Mouse (Mus musculus) ZHBTc4 (cell line): ENCODE measurements at regions not wholly inside any gene's neighbourhood (a gene's known extent, or its start where the extent isn't known, plus 50 kb on each side); places are given as distances from the start of the nearest gene placed in this dataset.

ENCODE experiments used
- DNase-seq: peaks from one replicate; pipeline ENCODE4 v3.0.0-alpha.2; 2011; ENCODE audit warnings: low read depth, low spot score

- no peak for DNase-seq
These were observed 519.6 kb upstream of the Sall1 start for GRCm38 (mm10) chr8:89563544-89563943.

GRCm38 (mm10) chr8:89562597-89562996 lies 518.6 kb upstream of the Sall1 start:
- DNase-seq, result no peak

GRCm38 (mm10) chr8:89541231-89541630 lies 497.3 kb upstream of the Sall1 start:
- no peak for DNase-seq

GRCm38 (mm10) chr8:89534605-89535004 lies 490.6 kb upstream of the Sall1 start:
- DNase-seq, result no peak

GRCm38 (mm10) chr8:89525041-89525440 lies 481.1 kb upstream of the Sall1 start:
- DNase-seq, result no peak

- no peak for DNase-seq
These were observed 479.4 kb upstream of the Sall1 start for GRCm38 (mm10) chr8:89523336-89523735.

- DNase-seq, result no peak
These were observed 472.6 kb upstream of the Sall1 start for GRCm38 (mm10) chr8:89516602-89517001.

GRCm38 (mm10) chr8:89514270-89514669 lies 470.3 kb upstream of the Sall1 start:
- DNase-seq, result no peak

GRCm38 (mm10) chr8:89507639-89508038 lies 463.7 kb upstream of the Sall1 start:
- no peak for DNase-seq

GRCm38 (mm10) chr8:89503545-89504234 lies 459.7 kb upstream of the Sall1 start:
- no peak for DNase-seq

GRCm38 (mm10) chr8:89503030-89503429 lies 459.1 kb upstream of the Sall1 start:
- DNase-seq, result no peak

- DNase-seq, result no peak
These were observed 457.8 kb upstream of the Sall1 start for GRCm38 (mm10) chr8:89501756-89502155.

- DNase-seq, result no peak
These were observed 455.9 kb upstream of the Sall1 start for GRCm38 (mm10) chr8:89499831-89500230.

GRCm38 (mm10) chr8:89498088-89498695 lies 454.2 kb upstream of the Sall1 start:
- no peak for DNase-seq

GRCm38 (mm10) chr8:89492336-89492735 lies 448.4 kb upstream of the Sall1 start:
- DNase-seq, result peak; percentile 6

GRCm38 (mm10) chr8:89482481-89482880 lies 438.5 kb upstream of the Sall1 start:
- peak; percentile 54 for DNase-seq

- DNase-seq, result no peak
These were observed 433.0 kb upstream of the Sall1 start for GRCm38 (mm10) chr8:89476930-89477329.

- no peak for DNase-seq
These were observed 427.2 kb upstream of the Sall1 start for GRCm38 (mm10) chr8:89471116-89471515.

- DNase-seq, result no peak
These were observed 424.8 kb upstream of the Sall1 start for GRCm38 (mm10) chr8:89468782-89469220.

GRCm38 (mm10) chr8:89465211-89465753 lies 421.3 kb upstream of the Sall1 start:
- DNase-seq, result no peak

- no peak for DNase-seq
These were observed 412.6 kb upstream of the Sall1 start for GRCm38 (mm10) chr8:89456517-89456916.

- no peak for DNase-seq
These were observed 411.8 kb upstream of the Sall1 start for GRCm38 (mm10) chr8:89455731-89456130.

GRCm38 (mm10) chr8:89454197-89454596 lies 410.2 kb upstream of the Sall1 start:
- DNase-seq, result peak; percentile 53
